Mouse (Mus musculus) myocyte (in vitro differentiated cells): Measurements from ENCODE around the gene Atp6v0e. TPM values are rescaled to one million over a fixed set of nuclear protein-coding genes. Genes with fewer than 3 reads are reported as not detected.

ENCODE experiments used
- H3K27me3 ChIP-seq: one replicate; pipeline ENCODE4 v1.6.1; 2011; ENCODE audit not compliant: control insufficient read depth, insufficient read depth, insufficient read length
- H3K36me3 ChIP-seq: one replicate; pipeline ENCODE4 v1.6.1; 2011; ENCODE audit not compliant: control insufficient read depth, insufficient read depth
- H3K4me2 ChIP-seq: one replicate; pipeline ENCODE4 v1.6.1; 2011; ENCODE audit warnings: low read depth, control low read depth
- H3K4me3 ChIP-seq: one replicate; pipeline ENCODE4 v1.5.1; 2011; ENCODE audit warnings: mild to moderate bottlenecking, control low read depth, moderate library complexity
- H3K79me2 ChIP-seq: one replicate; pipeline ENCODE4 v1.6.1; 2011; ENCODE audit not compliant: control insufficient read depth, insufficient read depth
- H3ac ChIP-seq: one replicate; pipeline ENCODE4 v1.6.1; 2011; ENCODE audit not compliant: control insufficient read depth, insufficient read length
- CEBPB ChIP-seq: IDR thresholded peaks from 2 replicates; pipeline ENCODE4 v1.6.1; 2011; ENCODE audit warnings: mild to moderate bottlenecking, moderate library complexity; ENCODE audit not compliant: poor library complexity, insufficient read depth, severe bottlenecking
- E2F4 ChIP-seq: IDR thresholded peaks from one replicate; pipeline ENCODE4 v1.6.1; 2011; ENCODE audit warnings: mild to moderate bottlenecking, control low read depth, moderate library complexity; ENCODE audit not compliant: insufficient read depth
- MAX ChIP-seq: IDR thresholded peaks from one replicate; pipeline ENCODE4 v1.6.1; 2011; ENCODE audit warnings: low read depth, mild to moderate bottlenecking, control low read depth
- MYOD1 ChIP-seq, 3 experiments: IDR thresholded peaks; one replicate each; pipeline ENCODE4 v1.6.1; 2011; ENCODE audit warnings: control low read depth in 2 of 3, low read depth in 2 of 3, mild to moderate bottlenecking in 2 of 3, moderate library complexity in 1 of 3; ENCODE audit not compliant: insufficient read length in 2 of 3, control insufficient read depth in 1 of 3
- MYOG ChIP-seq, 3 experiments: IDR thresholded peaks; one replicate each; pipeline ENCODE4 v1.6.1; 2011; ENCODE audit warnings: control low read depth in 2 of 3, low read depth in 2 of 3, mild to moderate bottlenecking in 2 of 3; ENCODE audit not compliant: insufficient read length in 2 of 3, control insufficient read depth in 1 of 3, insufficient read depth in 1 of 3
- POLR2A ChIP-seq: IDR thresholded peaks from one replicate; pipeline ENCODE4 v1.6.1; 2011; ENCODE audit warnings: low read depth, mild to moderate bottlenecking, control low read depth, moderate library complexity; ENCODE audit not compliant: insufficient read length
- POLR2AphosphoS2 ChIP-seq: IDR thresholded peaks from one replicate; pipeline ENCODE4 v1.6.1; 2011; ENCODE audit warnings: low read depth, control low read depth; ENCODE audit not compliant: insufficient read length
- REST ChIP-seq: IDR thresholded peaks from one replicate; pipeline ENCODE4 v1.6.1; 2011; ENCODE audit warnings: mild to moderate bottlenecking, control low read depth, moderate library complexity; ENCODE audit not compliant: insufficient read depth, insufficient read length
- SRF ChIP-seq: IDR thresholded peaks from one replicate; pipeline ENCODE4 v1.6.1; 2011; ENCODE audit warnings: low read depth; ENCODE audit not compliant: control insufficient read depth, insufficient read length
- TCF12 ChIP-seq: IDR thresholded peaks from one replicate; pipeline ENCODE4 v1.6.1; 2011; ENCODE audit warnings: mild to moderate bottlenecking, control low read depth; ENCODE audit not compliant: poor library complexity, insufficient read depth, severe bottlenecking
- TCF3 ChIP-seq: IDR thresholded peaks from one replicate; pipeline ENCODE4 v1.6.1; 2011; ENCODE audit warnings: low read depth, control low read depth; ENCODE audit not compliant: insufficient read length
- USF1 ChIP-seq: IDR thresholded peaks from one replicate; pipeline ENCODE4 v1.6.1; 2011; ENCODE audit warnings: low read depth, mild to moderate bottlenecking, control low read depth, moderate library complexity
- polyA plus RNA-seq: library from polyadenylated mRNA; unstranded; fragments of >200 nt; fragmentation: generic; extraction: Trizol; gene quantifications from one replicate; pipeline ENCODE4 v1.2.1, GENCODE M21; 2012; ENCODE audit warnings: missing spikeins

Atp6v0e gene
- polyA plus RNA-seq, 1 experiment = 211 TPM

DNA sequence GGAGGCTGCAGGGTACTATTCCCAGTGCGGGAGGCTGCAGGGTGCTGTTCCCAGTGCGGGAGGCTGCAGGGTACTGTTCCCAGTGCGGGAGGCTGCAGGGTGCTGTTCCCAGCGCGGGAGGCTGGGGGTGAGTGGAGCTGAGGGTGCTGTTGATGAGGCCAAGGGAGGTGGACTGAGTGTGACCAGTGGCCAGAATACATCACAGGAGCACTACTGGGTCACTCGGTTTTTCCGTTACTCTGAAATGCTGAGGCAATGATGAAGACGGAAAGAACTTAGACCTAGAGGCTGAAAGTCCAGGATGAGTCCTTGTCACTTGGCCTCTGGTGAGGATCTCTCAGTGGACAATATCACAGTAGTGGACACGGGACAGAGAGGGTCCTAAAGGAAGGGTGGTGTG lies 29.8 kb upstream of the Atp6v0e start:
- Histone ChIP-seq H3K4me3 (no peak overlapping the region), H3K79me2 (no peaks in the 10 kb centered on the region), H3ac (no peak overlapping the region), H3K36me3 (peaks cover 19% of the 10 kb centered on the region), H3K27me3 (no peaks in the 10 kb centered on the region), H3K4me2 (no peak overlapping the region)
- TF ChIP-seq POLR2AphosphoS2 = no peak
- no peak for TF ChIP-seq CEBPB
- TF ChIP-seq E2F4 = no peak
- TF ChIP-seq TCF3 = no peak
- TF ChIP-seq SRF = no peak
- no peak for TF ChIP-seq MYOG (IDR thresholded peaks at IDR 0.05; ENCODE audit: control insufficient read depth in 1 of 3, insufficient read depth in 1 of 3, insufficient read length in 2 of 3, low read depth in 2 of 3)
- TF ChIP-seq MYOD1 (IDR thresholded peaks at IDR 0.05; ENCODE audit: control insufficient read depth in 1 of 3, insufficient read length in 2 of 3, low read depth in 2 of 3) = no peak
- no peak for TF ChIP-seq REST
- no peak for TF ChIP-seq MAX
- no peak for TF ChIP-seq TCF12

DNA sequence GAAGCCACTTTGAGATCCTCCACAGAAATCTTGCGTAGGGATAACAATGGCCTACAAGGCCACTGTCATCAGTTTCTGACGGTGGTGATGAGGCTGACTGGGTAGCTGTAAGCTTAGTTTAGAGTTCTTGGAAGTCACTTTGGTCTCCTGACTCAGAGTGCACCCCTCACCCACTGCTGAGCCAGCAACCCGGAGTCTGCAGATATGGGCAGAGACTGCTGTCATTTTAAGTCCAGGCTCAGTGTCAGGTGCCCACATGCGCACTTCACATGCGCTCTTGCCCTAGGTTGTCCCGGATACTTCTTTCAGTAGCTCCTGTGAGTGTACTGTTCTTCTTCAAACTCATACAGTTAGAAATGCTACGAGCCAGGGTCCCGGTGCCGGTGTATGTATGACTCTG lies 29.1 kb upstream of the Atp6v0e start:
- no peak for TF ChIP-seq POLR2A
- TF ChIP-seq POLR2AphosphoS2 = no peak
- TF ChIP-seq E2F4 = no peak
- no peak for TF ChIP-seq SRF
- no peak for TF ChIP-seq MYOD1 (IDR thresholded peaks at IDR 0.05; ENCODE audit: control insufficient read depth in 1 of 3, insufficient read length in 2 of 3, low read depth in 2 of 3)
- no peak for TF ChIP-seq TCF12
- no peak for TF ChIP-seq MYOG (IDR thresholded peaks at IDR 0.05; ENCODE audit: control insufficient read depth in 1 of 3, insufficient read depth in 1 of 3, insufficient read length in 2 of 3, low read depth in 2 of 3)
- no peak for TF ChIP-seq REST
- TF ChIP-seq MAX = no peak
- no peak for TF ChIP-seq TCF3
- TF ChIP-seq CEBPB = no peak
- TF ChIP-seq USF1 = no peak
- Histone ChIP-seq H3K4me2 (no peak overlapping the region), H3K27me3 (no peaks in the 10 kb centered on the region), H3K36me3 (peaks cover 14% of the 10 kb centered on the region), H3K4me3 (no peak overlapping the region), H3K79me2 (no peaks in the 10 kb centered on the region), H3ac (no peak overlapping the region)

DNA sequence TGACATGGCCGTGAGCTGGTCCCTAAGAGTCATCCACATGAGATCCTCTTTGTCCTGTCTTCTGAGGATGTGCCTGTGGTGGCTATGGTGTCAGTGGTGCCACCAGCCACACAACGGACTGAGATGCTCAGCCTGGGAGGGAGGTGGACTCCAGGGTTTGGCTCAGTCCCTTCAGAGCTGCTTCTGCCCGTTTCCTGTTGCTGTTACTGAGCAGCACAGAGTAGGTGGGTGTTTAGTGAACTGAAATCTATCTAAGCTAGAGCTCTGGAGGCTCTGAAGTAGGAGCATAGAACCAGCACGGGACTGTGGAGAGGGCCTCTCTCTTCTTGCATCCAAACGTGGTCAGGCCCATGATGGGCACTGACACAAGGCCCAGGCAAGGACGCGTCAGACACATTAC lies 28.5 kb upstream of the Atp6v0e start:
- no peak overlapping the region for H3K4me2 ChIP-seq
- H3K79me2 ChIP-seq = no peaks in the 10 kb centered on the region
- no peaks in the 10 kb centered on the region for H3K27me3 ChIP-seq
- no peak overlapping the region for H3K4me3 ChIP-seq
- peaks cover 19% of the 10 kb centered on the region for H3K36me3 ChIP-seq
- H3ac ChIP-seq = no peak overlapping the region
- no peak for TF ChIP-seq MYOD1 (IDR thresholded peaks at IDR 0.05; ENCODE audit: control insufficient read depth in 1 of 3, insufficient read length in 2 of 3, low read depth in 2 of 3)
- no peak for TF ChIP-seq POLR2A
- TF ChIP-seq TCF12 = no peak
- no peak for TF ChIP-seq MAX
- TF ChIP-seq TCF3 = no peak
- TF ChIP-seq REST = no peak
- no peak for TF ChIP-seq MYOG (IDR thresholded peaks at IDR 0.05; ENCODE audit: control insufficient read depth in 1 of 3, insufficient read depth in 1 of 3, insufficient read length in 2 of 3, low read depth in 2 of 3)
- TF ChIP-seq CEBPB = no peak
- TF ChIP-seq E2F4 = no peak
- no peak for TF ChIP-seq POLR2AphosphoS2
- no peak for TF ChIP-seq SRF
- no peak for TF ChIP-seq USF1

DNA sequence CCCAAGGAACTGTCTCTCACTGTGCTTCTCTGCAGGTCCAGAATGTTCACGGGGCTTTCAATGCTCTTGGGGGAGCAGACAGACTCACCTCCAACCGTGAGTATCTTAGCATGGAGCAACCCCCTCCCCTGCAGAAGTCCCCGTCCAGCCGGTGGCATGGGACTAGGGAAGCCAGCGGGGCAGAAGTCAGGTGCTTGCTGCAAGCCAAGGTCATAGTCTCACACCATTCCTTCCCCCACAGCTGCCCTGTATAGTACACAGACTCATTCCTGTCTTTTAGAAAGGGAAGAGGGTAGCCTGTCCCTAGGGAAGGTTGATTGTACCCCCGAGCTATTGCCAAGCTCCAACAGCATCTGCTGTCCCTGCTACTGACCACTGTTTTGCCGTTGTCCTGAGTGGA lies 27.1 kb upstream of the Atp6v0e start:
- Histone ChIP-seq H3K4me2 (no peak overlapping the region), H3K79me2 (no peaks in the 10 kb centered on the region), H3K4me3 (no peak overlapping the region), H3ac (no peak overlapping the region), H3K27me3 (no peaks in the 10 kb centered on the region), H3K36me3 (peaks cover 25% of the 10 kb centered on the region)
- TF ChIP-seq E2F4 (no peak), USF1 (no peak), POLR2AphosphoS2 (no peak), POLR2A (no peak), REST (no peak)

DNA sequence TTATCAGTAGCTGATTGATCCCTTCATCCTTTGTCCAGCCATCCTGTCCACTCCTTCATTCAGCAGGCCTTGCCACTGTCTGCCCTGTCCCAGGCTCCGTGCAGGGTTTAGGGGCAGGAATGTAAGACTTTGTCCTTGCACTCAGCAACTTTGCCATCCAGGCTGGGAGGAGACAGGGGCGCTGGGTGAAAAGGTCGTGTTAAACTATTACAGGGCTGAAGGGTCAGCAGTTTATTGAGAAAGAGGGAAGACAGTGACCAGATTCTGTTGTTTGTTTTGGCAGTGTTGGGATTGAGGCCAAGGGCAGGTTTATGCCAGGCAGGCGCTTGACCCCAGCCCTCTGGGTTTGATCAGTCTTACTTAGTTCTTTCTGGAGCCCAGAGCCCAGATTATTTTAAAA lies 25.2 kb upstream of the Atp6v0e start:
- peaks cover 33% of the 10 kb centered on the region for H3K36me3 ChIP-seq
- H3ac ChIP-seq = no peak overlapping the region
- H3K27me3 ChIP-seq = no peaks in the 10 kb centered on the region
- H3K4me2 ChIP-seq = no peak overlapping the region
- no peaks in the 10 kb centered on the region for H3K79me2 ChIP-seq
- no peak for TF ChIP-seq TCF12
- no peak overlapping the region for H3K4me3 ChIP-seq
